Mouse (Mus musculus) ES-Bruce4 (cell line): ENCODE results near the gene Ppp2r2d. TPM values are rescaled to one million over a fixed set of nuclear protein-coding genes. Genes with fewer than 3 reads are reported as not detected.
A peak's percentile ranks its signal among the peaks of the same experiment; 100 is the strongest.

Source experiments
- H3K27ac ChIP-seq: 2 replicates; pipeline ENCODE4 v1.5.1; 2012; ENCODE audit warnings: low read length, inconsistent platforms; ENCODE audit not compliant: insufficient read depth
- H3K27me3 ChIP-seq: 2 replicates; pipeline ENCODE4 v1.6.1; 2012; ENCODE audit warnings: mild to moderate bottlenecking, low read length, inconsistent platforms; ENCODE audit not compliant: control insufficient read depth, poor library complexity, insufficient read depth, severe bottlenecking
- H3K36me3 ChIP-seq: 2 replicates; pipeline ENCODE4 v1.6.1; 2012; ENCODE audit warnings: inconsistent platforms, mild to moderate bottlenecking, low read length, moderate library complexity; ENCODE audit not compliant: control insufficient read depth, poor library complexity, insufficient read depth, severe bottlenecking
- H3K4me1 ChIP-seq: one replicate; pipeline ENCODE4 v1.8.1; 2011; ENCODE audit warnings: low read length; ENCODE audit not compliant: control insufficient read depth, insufficient read depth
- H3K4me3 ChIP-seq: 2 replicates; pipeline ENCODE4 v1.5.1; 2011; ENCODE audit warnings: low read depth, mild to moderate bottlenecking, low read length
- H3K9ac ChIP-seq: 2 replicates; pipeline ENCODE4 v1.6.1; 2012; ENCODE audit warnings: low read depth, mild to moderate bottlenecking, inconsistent platforms; ENCODE audit not compliant: poor library complexity, severe bottlenecking
- H3K9me3 ChIP-seq: replicated peaks from 2 replicates; pipeline ENCODE4 v1.6.1; 2012; ENCODE audit warnings: mild to moderate bottlenecking, low read length, inconsistent platforms; ENCODE audit not compliant: control insufficient read depth, poor library complexity, insufficient read depth, severe bottlenecking
- CTCF ChIP-seq: IDR thresholded peaks from one replicate; pipeline ENCODE4 v1.8.1; 2011; ENCODE audit warnings: low read depth, low read length
- EP300 ChIP-seq: IDR thresholded peaks from 2 replicates; pipeline ENCODE4 v1.6.1; 2011; ENCODE audit warnings: low read depth, low read length; ENCODE audit not compliant: insufficient read depth
- POLR2A ChIP-seq: IDR thresholded peaks from one replicate; pipeline ENCODE4 v1.8.1; 2011; ENCODE audit warnings: low read length; ENCODE audit not compliant: insufficient read depth
- polyA plus RNA-seq: library from polyadenylated mRNA; stranded (reverse); fragments of >200 nt; gene quantifications from 2 replicates; pipeline ENCODE4 v1.2.4, GENCODE M21; 2011; ENCODE audit warnings: low read depth; ENCODE audit not compliant: missing spikeins, insufficient read depth, insufficient read length

Gene Ppp2r2d
- polyA plus RNA-seq, 1 experiment, result 88.8 TPM

GRCm38 (mm10) chr7:138908768-138909276 lies 62.9 kb downstream of the Ppp2r2d start:
- no peak overlapping the region for H3K27ac ChIP-seq
- no peak for TF ChIP-seq CTCF
- no peak for TF ChIP-seq POLR2A
- no peak for TF ChIP-seq EP300
- no peaks in the 10 kb centered on the region for H3K27me3 ChIP-seq
- H3K36me3 ChIP-seq, result no peaks in the 10 kb centered on the region
- peak overlapping the region; percentile 98 for H3K4me3 ChIP-seq
- peaks cover 3% of the 10 kb centered on the region for H3K4me1 ChIP-seq
- no peaks in the 10 kb centered on the region for H3K9me3 ChIP-seq
- peak overlapping the region; percentile 57 for H3K9ac ChIP-seq

GRCm38 (mm10) chr7:138909277-138910192 lies 63.7 kb downstream of the Ppp2r2d start, which contains the start of gene Bnip3:
Bnip3 (minus strand) TSS chr7:138909519.
- peaks cover 3% of the 10 kb centered on the region for H3K4me1 ChIP-seq
- H3K27me3 ChIP-seq, result no peaks in the 10 kb centered on the region
- H3K36me3 ChIP-seq, result no peaks in the 10 kb centered on the region
- peak within 1 kb of the TSS; percentile 41; the same call in 1 of the 2 replicates for H3K27ac ChIP-seq
- TF ChIP-seq EP300 (peak; percentile 67; the same call in 1 of the 2 replicates), CTCF (no peak), POLR2A (peak; percentile 82)
- H3K4me3 ChIP-seq, result peak within 1 kb of the TSS; percentile 98
- no peaks in the 10 kb centered on the region for H3K9me3 ChIP-seq
- peak within 1 kb of the TSS; percentile 57 for H3K9ac ChIP-seq

- Histone ChIP-seq H3K9ac (peak overlapping the region; percentile 18; the same call in 1 of the 2 replicates), H3K36me3 (no peaks in the 10 kb centered on the region), H3K27me3 (no peaks in the 10 kb centered on the region), H3K4me3 (peak overlapping the region; percentile 74), H3K27ac (peak overlapping the region; percentile 41; the same call in 1 of the 2 replicates), H3K9me3 (no peaks in the 10 kb centered on the region), H3K4me1 (peaks cover 3% of the 10 kb centered on the region)
- TF ChIP-seq EP300 (no peak), CTCF (no peak), POLR2A (no peak)
These were observed 64.3 kb downstream of the Ppp2r2d start for GRCm38 (mm10) chr7:138910193-138910562.

- no peak overlapping the region for H3K4me3 ChIP-seq
- H3K9ac ChIP-seq, result no peak overlapping the region
- no peaks in the 10 kb centered on the region for H3K36me3 ChIP-seq
- H3K9me3 ChIP-seq, result no peaks in the 10 kb centered on the region
- no peak for TF ChIP-seq POLR2A
- TF ChIP-seq EP300, result no peak
- peaks cover 2% of the 10 kb centered on the region for H3K4me1 ChIP-seq
- no peaks in the 10 kb centered on the region for H3K27me3 ChIP-seq
- no peak overlapping the region for H3K27ac ChIP-seq
These were observed 67.7 kb downstream of the Ppp2r2d start for GRCm38 (mm10) chr7:138913616-138914015.

GRCm38 (mm10) chr7:138919156-138919944 lies 73.5 kb downstream of the Ppp2r2d start:
- Histone ChIP-seq H3K9ac (peak overlapping the region; percentile 16; the same call in 1 of the 2 replicates), H3K4me3 (peak overlapping the region; percentile 36), H3K4me1 (no peaks in the 10 kb centered on the region), H3K36me3 (no peaks in the 10 kb centered on the region), H3K9me3 (no peaks in the 10 kb centered on the region), H3K27ac (peak overlapping the region; percentile 23; the same call in 1 of the 2 replicates), H3K27me3 (no peaks in the 10 kb centered on the region)
- TF ChIP-seq CTCF (no peak), EP300 (peak; percentile 17; the same call in 1 of the 2 replicates)
